Mouse (Mus musculus) stomach, postnatal 0 days (tissue): ENCODE measurements at regions not wholly inside any gene's neighbourhood (a gene's known extent, or its start where the extent isn't known, plus 50 kb on each side); places are given as distances from the start of the nearest gene placed in this dataset.

Experiments
- ATAC-seq: fragments of 200-750 bp; cut with Nextera tagmentation; 2 replicates; pipeline ENCODE4 v1.8.0; 2017; ENCODE audit not compliant: low FRiP score, low TSS enrichment
- DNase-seq: peaks from one replicate; pipeline ENCODE4 v3.0.0-alpha.2; 2016; ENCODE audit warnings: low spot score
- H3K27ac ChIP-seq: fragments of 300-500 bp; sonication (generic); replicated peaks from 2 replicates; pipeline ENCODE4 v1.5.1; 2014; ENCODE audit warnings: mild to moderate bottlenecking, control low read depth
- H3K27me3 ChIP-seq: fragments of 300-500 bp; sonication (generic); 2 replicates; pipeline ENCODE4 v1.6.1; 2014; ENCODE audit warnings: low read length; ENCODE audit not compliant: control insufficient read depth, insufficient read depth
- H3K36me3 ChIP-seq: fragments of 300-500 bp; sonication (generic); 2 replicates; pipeline ENCODE4 v1.6.1; 2014; ENCODE audit warnings: low read length, mixed read lengths; ENCODE audit not compliant: control insufficient read depth, insufficient read depth
- H3K4me1 ChIP-seq: fragments of 300-500 bp; sonication (generic); replicated peaks from 2 replicates; pipeline ENCODE4 v1.6.1; 2014; ENCODE audit warnings: antibody characterized with exemption; ENCODE audit not compliant: control insufficient read depth, insufficient read depth
- H3K4me2 ChIP-seq: fragments of 300-500 bp; sonication (generic); replicated peaks from 2 replicates; pipeline ENCODE4 v1.6.1; 2014; ENCODE audit warnings: low read depth, mild to moderate bottlenecking, control low read depth, moderate library complexity
- H3K4me3 ChIP-seq: fragments of 300-500 bp; sonication (generic); 2 replicates; pipeline ENCODE4 v1.5.1; 2014; ENCODE audit warnings: low read depth, low read length, control low read depth
- H3K9ac ChIP-seq: fragments of 300-500 bp; sonication (generic); 2 replicates; pipeline ENCODE4 v1.6.1; 2014; ENCODE audit warnings: mild to moderate bottlenecking, low read length, control low read depth, mixed read lengths
- H3K9me3 ChIP-seq: fragments of 300-500 bp; sonication (generic); 2 replicates; pipeline ENCODE4 v1.6.1; 2016; ENCODE audit warnings: low read length; ENCODE audit not compliant: control insufficient read depth
- CTCF ChIP-seq: IDR thresholded peaks from 2 replicates; pipeline ENCODE4 v1.5.1; 2016; ENCODE audit warnings: antibody characterized with exemption, low read depth, mild to moderate bottlenecking, moderate library complexity
- EP300 ChIP-seq: optimal IDR thresholded peaks from 2 replicates; pipeline ENCODE3; 2016; ENCODE audit warnings: antibody characterized with exemption
- WGBS: fragments of 180-500 bp; shearing (Covaris S2); extraction: QIAGEN DNeasy Blood & Tissue Kit; methylation state at CpG from one replicate; pipeline ENCODE4 v1.1.7; 2014; 5-methylcytosine and 5-hydroxymethylcytosine counted together

- H3K27me3 ChIP-seq = no peaks in the 10 kb centered on the region
- no peak overlapping the region for H3K9ac ChIP-seq
- H3K4me2 ChIP-seq = no peak overlapping the region
- H3K9me3 ChIP-seq = no peaks in the 10 kb centered on the region
- TF ChIP-seq EP300 (no peak), CTCF (no peak)
- H3K27ac ChIP-seq = no peak overlapping the region
- DNase-seq (no peak), ATAC-seq (no peak)
- H3K4me3 ChIP-seq = no peak overlapping the region
- H3K4me1 ChIP-seq = no peaks in the 10 kb centered on the region
- WGBS = 60% methylated on average over 11 of the region's 11 CpGs
- H3K36me3 ChIP-seq = no peaks in the 10 kb centered on the region
These were observed 218.9 kb upstream of the Nxpe4 start for GRCm38 (mm10) chr9:47942761-47943583.

GRCm38 (mm10) chr9:47946226-47946625 lies 215.6 kb upstream of the Nxpe4 start:
- no peak for ATAC-seq
- no peaks in the 10 kb centered on the region for H3K9me3 ChIP-seq
- no peak overlapping the region for H3K4me3 ChIP-seq
- whole genome bisulfite sequencing = 42% methylated on average over 7 of the region's 7 CpGs
- no peaks in the 10 kb centered on the region for H3K36me3 ChIP-seq
- no peak overlapping the region for H3K4me2 ChIP-seq
- TF ChIP-seq CTCF (no peak), EP300 (no peak)
- no peaks in the 10 kb centered on the region for H3K4me1 ChIP-seq
- no peak overlapping the region for H3K27ac ChIP-seq
- DNase-seq = no peak
- no peaks in the 10 kb centered on the region for H3K27me3 ChIP-seq
- H3K9ac ChIP-seq = no peak overlapping the region

- Histone ChIP-seq H3K4me3 (no peak overlapping the region), H3K27ac (no peak overlapping the region), H3K36me3 (no peaks in the 10 kb centered on the region), H3K27me3 (no peaks in the 10 kb centered on the region), H3K4me2 (no peak overlapping the region), H3K4me1 (no peaks in the 10 kb centered on the region), H3K9ac (no peak overlapping the region), H3K9me3 (no peaks in the 10 kb centered on the region; the same call in 1 of the 2 replicates)
- no peak for DNase-seq
- no peak for TF ChIP-seq CTCF
- ATAC-seq = no peak
- WGBS = 83% methylated on average over 3 of the region's 3 CpGs
These were observed 203.9 kb upstream of the Nxpe4 start for GRCm38 (mm10) chr9:47957881-47958280.

GRCm38 (mm10) chr9:47958861-47959260 lies 203.0 kb upstream of the Nxpe4 start:
- no peaks in the 10 kb centered on the region for H3K36me3 ChIP-seq
- ATAC-seq (no peak), DNase-seq (no peak)
- H3K27me3 ChIP-seq = no peaks in the 10 kb centered on the region
- H3K9me3 ChIP-seq = no peaks in the 10 kb centered on the region; the same call in 1 of the 2 replicates
- no peak overlapping the region for H3K9ac ChIP-seq
- no peak for TF ChIP-seq EP300
- TF ChIP-seq CTCF = no peak
- H3K4me3 ChIP-seq = no peak overlapping the region
- H3K4me1 ChIP-seq = no peaks in the 10 kb centered on the region
- no peak overlapping the region for H3K27ac ChIP-seq
- no peak overlapping the region for H3K4me2 ChIP-seq
- 85% methylated on average over 6 of the region's 6 CpGs for WGBS

GRCm38 (mm10) chr9:47961176-47961575 lies 200.6 kb upstream of the Nxpe4 start:
- 89% methylated on average over 4 of the region's 4 CpGs for WGBS
- Histone ChIP-seq H3K27me3 (no peaks in the 10 kb centered on the region), H3K36me3 (no peaks in the 10 kb centered on the region), H3K4me1 (no peaks in the 10 kb centered on the region), H3K9me3 (no peaks in the 10 kb centered on the region), H3K4me3 (no peak overlapping the region), H3K4me2 (no peak overlapping the region), H3K9ac (no peak overlapping the region), H3K27ac (no peak overlapping the region)
- ATAC-seq (no peak), DNase-seq (no peak)
- TF ChIP-seq EP300 (no peak), CTCF (no peak)

- H3K27me3 ChIP-seq = no peaks in the 10 kb centered on the region
- 63% methylated on average over 4 of the region's 4 CpGs for WGBS
- TF ChIP-seq EP300 = no peak
- TF ChIP-seq CTCF = no peak
- DNase-seq (no peak), ATAC-seq (no peak)
- no peak overlapping the region for H3K4me3 ChIP-seq
- H3K4me2 ChIP-seq = no peak overlapping the region
- H3K9me3 ChIP-seq = no peaks in the 10 kb centered on the region
- H3K36me3 ChIP-seq = no peaks in the 10 kb centered on the region
- H3K27ac ChIP-seq = no peak overlapping the region
- no peaks in the 10 kb centered on the region for H3K4me1 ChIP-seq
- H3K9ac ChIP-seq = no peak overlapping the region
These were observed 199.7 kb upstream of the Nxpe4 start for GRCm38 (mm10) chr9:47962161-47962560.
